Mouse (Mus musculus) T-helper 17 cell (primary cell): ENCODE measurements at regions not wholly inside any gene's neighbourhood (a gene's known extent, or its start where the extent isn't known, plus 50 kb on each side); places are given as distances from the start of the nearest gene placed in this dataset.
"Not testable (repeated sequence)": the region's sequence is repeated elsewhere in the genome, so short reads cannot be mapped to it uniquely, and the experiment has no call there.

Experiments used
- in situ Hi-C, 2 experiments: fragments of 300-600 bp; cut with MboI, MseI; formaldehyde crosslinking; loops; 1 replicate in 1 of 2; 2 replicates in 1 of 2; pipeline ENCODE4 v1.15.1; 2025; ENCODE audit warnings: high pct_unique_total_duplicates in 2 of 2

DNA sequence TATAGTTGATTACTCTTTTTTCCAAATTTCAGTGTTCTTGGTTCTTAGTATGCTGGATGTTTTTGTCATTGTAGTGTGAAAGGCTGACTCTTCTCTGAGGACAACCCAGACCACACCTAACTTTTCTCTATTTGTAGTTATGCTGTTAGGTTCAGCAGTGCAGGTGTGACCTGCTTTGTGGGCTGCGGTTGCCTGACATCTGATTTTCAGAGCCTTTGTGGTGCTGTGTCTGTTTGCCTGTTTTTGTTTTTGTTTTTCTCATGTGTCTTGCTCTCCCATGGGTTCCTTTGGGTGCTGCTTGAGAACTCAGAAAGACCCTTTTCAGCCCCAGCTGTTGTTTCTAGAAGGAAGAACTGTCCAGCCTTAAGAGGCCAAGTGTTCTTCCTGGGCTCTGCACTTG lies 52.0 kb upstream of the Trpm1 start:
- in situ Hi-C loops = loop anchor here in 1 of 2 experiments (5.0 kb wide), 2 partner anchors 36 to 39 kb away; no protein-coding TSS in a partner anchor

DNA sequence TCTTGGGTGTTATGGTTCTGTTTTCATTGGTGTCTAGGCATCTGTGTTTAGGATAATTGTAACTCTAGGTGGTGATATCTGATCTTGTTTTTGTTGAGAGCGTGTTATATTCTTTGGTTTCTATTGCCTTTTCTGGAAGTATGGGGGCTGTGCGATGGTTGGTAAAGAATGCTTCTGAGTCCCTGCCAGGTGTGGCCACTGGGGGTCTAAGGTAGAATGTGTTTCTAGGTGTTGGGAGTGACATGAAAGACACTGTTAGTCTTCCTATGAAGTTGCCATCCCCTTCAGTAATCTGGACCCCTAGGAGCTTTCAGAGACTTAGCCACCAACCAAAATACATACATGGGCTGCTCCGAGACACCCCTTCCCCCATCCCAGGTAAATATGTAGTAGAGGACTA lies 54.0 kb upstream of the Trpm1 start:
- in situ Hi-C loops = loop anchor here in 1 of 2 experiments (5.0 kb wide), 2 partner anchors 37 to 38 kb away; no protein-coding TSS in a partner anchor

DNA sequence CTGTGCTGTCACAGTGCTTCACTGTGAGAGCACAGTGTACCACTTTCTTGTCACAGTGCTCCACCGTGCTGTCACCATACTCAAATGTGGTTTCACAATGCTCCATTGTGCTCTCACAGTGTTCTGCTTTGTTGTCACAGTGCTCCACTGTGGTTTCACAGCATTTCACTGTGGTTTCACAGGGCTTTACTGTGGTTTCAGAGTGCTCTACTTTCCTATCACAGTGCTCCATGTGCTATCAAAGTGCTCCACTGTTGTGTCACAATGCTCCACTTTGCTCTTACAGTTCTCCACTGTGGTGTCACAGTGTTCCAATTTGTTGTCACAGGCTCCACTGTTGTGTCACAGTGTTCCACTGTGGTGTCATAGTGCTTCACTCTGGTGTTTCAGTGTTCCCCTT lies 63.6 kb upstream of the Trpm1 start:
- in situ Hi-C loops = no loop called here

DNA sequence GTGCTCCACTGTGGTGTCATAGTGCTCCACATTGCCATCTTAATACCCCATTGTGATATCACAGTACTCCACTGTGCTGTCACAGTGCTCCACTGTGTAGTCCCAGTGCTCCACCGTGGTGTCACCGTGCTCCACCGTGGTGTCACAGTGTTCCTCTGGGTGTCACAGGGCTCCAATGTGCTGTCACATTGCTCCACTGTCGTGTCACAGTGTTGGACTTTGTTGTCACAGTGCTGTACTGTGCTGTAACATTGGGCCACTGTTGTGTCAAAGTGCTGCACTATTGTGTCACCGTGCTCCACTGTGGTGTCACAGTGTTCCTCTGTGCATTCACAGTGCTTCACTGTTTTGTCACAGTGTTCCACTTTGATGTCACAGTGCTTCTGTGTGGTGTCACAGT lies 64.6 kb upstream of the Trpm1 start:
- in situ Hi-C loops = no loop called here

DNA sequence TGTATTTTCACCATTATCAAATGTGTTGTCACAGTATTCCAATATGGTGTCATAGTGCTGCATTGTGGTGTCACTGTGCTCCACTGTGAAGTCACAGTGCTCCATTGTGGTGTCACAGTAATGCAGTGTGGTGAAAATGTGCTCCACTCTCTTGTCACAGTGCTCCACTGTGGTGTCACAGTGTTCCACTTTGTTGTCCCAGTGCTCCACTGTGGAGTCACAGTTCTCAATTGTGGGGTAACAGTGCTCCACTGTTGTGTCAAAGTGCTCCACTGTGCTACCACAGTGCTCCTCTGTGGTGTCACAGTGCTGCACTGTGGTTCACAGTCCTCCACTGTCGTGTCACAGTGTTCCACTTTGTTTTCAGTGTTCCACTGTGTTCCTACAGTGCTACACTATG lies 69.7 kb upstream of the Trpm1 start:
- in situ Hi-C loops = not testable (repeated sequence)

DNA sequence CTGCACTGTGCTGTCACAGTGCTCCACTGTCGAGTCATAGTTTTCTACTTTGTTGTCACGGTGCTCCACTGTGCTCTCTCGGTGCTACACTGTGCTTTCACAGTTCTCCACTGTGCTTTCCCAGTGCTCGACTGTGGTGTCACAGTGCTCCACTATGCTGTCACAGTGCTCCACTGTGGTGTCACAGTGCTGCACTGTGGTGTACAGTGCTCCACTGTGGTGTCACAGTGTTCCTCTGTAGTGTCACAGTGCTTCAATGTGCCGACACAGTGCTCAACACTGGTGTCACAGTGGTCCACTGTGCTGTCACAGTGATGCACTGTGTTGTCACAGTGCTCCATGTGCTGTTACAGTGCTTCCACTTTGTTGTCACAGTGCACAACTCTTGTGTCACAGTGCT lies 71.0 kb upstream of the Trpm1 start:
- in situ Hi-C loops = no loop called here

DNA sequence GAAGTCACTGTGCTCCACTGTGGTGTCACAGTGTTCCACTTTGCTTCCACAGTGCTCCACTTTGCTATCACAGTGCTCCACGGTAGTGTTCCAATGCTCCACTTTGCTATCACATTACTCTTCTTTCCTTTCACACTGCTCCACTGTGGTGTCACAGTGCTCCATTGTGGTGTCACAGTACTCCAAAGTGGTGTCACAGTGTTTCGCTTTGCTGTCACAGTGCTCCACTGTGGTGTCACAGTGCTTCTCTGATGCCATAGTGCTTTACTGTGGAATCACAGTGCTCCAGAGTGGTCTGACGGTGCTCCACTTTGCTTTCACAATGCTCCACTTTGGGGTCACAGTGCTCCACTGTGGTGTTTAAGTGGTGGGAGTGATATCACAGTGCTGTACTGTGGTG lies 71.4 kb upstream of the Trpm1 start:
- in situ Hi-C loops = no loop called here

DNA sequence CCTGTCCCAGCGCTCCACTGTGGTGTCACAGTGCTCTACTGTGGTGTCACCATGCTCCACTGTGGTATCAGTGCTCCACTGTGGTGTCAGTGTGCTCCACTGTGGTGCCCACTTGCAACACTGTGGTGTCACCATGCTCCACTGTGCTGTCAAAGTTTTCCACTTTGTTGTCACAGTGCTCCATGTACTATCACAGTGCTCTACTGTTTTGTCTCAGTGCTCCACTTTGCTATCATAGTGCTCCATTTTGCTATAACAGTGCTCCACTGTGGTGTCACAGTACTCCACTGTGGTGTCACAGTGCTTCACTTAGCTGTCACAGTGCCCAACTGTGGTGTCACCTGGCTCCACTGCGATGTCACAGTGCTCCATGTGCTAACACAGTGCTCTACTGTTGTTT lies 72.0 kb upstream of the Trpm1 start:
- in situ Hi-C loops = no loop called here

DNA sequence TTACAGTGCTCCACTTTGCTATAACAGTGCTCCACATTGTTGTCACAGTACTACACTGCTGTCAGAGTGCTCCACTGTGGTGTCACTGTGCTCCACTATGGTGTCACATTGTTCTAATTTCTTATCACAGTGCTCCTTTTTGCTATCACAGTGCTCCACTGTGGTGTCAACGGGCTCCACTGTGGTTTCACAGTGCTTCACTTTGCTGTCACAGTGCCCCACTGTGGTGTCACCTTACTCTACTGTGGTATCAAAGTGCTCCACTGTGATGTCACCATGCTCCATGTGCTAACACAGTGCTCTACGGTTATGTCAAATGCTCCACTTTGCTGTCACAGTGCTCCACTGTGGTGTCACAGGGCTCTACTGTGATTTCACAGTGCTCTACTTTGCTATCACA lies 72.6 kb upstream of the Trpm1 start:
- in situ Hi-C loops = no loop called here

DNA sequence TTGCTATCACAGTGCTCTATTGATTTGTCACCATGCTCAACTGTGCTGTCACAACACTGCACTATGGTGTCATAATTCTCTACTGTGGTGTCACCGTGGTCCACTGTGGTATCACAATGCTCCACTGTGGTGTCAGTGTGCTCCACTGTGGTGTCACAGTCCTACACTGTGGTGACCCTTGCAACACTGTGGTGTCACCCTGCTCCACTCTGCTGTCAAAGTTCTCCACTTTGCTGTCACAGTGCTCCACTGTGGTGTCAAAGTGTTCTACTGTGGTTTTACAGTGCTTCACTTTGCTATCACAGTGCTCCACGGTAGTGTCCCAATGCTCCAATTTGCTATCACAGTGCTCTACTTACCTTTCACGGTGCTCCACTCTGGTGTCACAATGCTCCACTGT lies 74.3 kb upstream of the Trpm1 start:
- in situ Hi-C loops = no loop called here

DNA sequence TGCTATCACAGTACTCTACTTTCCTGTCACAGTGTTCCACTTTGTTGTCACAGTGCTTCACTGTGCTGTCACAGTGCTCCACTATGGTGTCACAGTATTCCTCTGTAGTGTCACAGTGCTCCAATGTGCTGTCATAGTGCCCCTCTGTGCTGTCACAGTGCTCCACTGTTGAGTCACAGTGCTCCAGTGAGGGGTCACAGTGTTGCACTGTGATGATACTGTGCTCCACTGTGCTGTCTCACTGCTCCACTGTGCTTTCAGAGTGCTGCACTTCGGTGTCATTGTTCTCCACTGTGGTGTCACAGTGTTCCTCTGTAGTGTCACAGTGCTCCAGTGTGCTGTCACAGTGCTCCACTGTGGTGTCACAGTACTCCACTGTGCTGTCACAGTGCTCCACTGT lies 75.0 kb upstream of the Trpm1 start:
- in situ Hi-C loops = no loop called here

DNA sequence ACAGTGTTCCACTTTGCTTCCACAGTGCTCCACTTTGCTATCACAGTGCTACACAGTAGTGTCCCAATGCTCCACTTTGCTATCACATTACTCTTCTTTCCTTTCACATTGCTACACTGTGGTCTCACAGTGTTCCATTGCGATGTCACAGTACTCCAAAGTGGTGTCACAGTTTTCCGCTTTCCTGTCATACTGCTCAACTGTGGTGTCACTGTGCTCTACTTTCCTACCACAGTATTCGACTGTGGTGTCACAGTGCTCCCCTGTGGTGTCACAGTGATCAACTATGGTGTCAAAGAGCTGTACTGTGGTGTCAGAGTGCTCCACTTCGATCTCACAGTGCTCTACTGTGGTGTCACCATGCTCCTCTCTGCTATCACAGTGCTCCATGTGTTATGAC lies 76.1 kb upstream of the Trpm1 start:
- in situ Hi-C loops = no loop called here

DNA sequence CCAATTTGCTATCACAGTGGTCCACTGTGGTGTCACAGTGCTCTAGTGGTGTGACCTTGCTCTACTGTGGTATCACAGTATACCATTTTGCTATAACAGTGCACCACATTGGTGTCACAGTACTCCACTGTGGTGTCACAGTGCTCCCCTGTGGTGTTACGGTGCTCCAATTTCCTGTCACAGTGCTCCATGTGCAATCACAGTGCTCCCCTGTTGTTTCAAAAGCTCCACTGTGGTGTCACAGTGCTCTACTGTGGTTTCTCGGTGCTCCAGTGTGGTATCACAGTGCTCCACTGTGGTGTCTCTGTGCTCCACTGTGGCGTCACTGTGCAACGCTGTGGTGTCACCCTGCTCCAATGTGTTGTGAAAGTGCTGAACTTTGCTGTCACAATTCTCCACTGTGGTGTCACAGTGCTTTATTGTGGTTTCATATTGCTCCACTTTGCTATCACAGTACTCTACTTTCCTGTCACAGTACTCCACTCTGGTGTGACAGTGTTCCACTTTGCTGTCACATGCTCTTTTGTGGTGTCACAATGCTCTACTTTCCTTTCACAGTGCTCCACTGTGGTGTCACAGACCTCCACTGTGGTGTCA lies 76.8 kb upstream of the Trpm1 start:
- in situ Hi-C loops = no loop called here

DNA sequence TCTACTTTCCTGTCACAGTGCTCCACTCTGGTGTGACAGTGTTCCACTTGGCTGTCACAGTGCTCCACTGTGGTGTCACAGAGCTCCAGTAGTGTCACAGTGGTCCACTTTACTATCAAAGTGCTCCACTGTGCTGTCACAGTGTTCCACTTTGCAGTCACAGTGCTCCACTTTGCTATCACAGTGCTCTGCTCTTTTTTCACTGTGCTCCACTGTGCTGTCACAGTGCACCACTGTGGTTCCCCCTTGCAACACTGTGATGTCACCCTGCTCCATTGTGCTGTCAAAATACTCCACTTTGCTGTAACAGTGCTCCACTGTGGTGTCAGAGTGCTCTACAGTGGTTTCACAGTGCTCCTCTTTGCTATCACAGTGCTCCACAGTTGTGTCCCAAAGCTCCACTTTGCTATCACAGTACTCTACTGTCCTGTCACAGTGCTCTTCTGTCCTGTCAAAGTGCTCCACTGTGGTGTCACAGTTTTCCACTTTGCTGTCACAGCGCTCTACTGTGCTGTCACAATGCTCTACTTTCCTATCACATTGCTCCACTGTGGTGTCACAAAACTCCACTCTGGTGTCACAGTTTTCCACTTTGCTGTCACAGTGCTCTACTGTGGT lies 77.8 kb upstream of the Trpm1 start:
- in situ Hi-C loops = no loop called here

DNA sequence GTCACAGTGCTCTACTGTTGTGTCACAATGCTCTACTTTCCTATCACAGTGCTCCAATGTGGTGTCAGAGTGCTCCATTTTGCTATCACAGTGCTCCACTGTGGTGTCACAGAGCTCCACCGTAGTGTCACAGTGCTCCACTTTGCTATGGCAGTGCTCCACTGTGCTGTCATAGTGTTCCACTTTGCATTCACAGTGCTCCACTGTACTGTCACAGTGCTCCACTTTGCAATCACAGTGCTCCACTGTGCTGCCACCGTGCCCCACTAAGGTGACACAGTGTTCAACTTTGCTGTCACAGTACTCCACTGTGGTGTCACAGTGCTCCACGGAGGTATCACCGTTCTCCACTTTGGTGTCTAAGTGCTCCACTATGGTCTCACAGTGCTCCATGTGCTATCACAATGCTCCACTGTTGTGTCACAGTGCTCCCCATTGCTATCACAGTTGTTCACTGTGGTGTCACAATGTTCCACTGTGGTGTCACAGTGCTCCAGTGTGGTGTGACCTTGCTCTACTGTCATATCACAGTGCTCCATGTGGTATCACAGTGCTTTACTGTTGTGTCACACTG lies 78.9 kb upstream of the Trpm1 start:
- in situ Hi-C loops = loop anchor here in 1 of 2 experiments (25.0 kb wide), 1 partner anchor 663 kb away; no protein-coding TSS in a partner anchor

DNA sequence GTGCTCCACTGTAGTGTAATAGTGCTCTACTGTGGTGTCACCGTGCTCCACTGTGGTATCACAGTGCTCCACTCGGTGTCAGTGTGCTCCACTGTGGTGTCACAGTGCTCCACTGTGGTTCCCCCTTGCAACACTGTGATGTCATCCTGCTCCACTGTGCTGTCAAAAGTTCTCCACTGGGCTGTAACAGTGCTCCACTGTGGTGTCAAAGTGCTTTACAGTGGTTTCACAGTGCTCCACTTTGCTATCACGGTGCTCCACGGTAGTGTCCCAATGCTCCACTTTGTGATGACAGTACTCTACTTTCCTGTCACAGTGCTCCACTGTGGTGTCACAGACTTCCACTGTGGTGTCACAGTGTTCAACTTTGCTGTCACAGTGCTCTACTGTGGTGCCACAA lies 79.4 kb upstream of the Trpm1 start:
- in situ Hi-C loops = loop anchor here in 1 of 2 experiments (25.0 kb wide), 1 partner anchor 663 kb away; no protein-coding TSS in a partner anchor

DNA sequence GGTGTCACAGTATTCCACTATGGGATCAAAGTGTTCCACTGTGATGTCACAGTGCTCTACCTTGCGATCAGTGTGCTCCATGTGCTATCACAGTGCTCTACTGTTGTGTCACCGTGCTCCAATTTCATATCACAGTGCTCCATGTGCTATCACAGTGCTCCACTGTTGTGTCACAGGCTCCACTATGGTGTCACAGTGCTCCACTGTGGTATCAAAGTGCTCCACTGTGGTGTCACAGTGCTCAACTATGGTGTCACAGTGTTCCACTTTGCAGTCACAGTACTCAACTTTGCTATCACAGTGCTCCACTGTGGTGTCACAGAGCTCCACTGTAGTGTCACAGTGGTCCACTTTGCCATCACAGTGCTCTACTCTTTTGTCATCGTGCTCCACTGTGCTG lies 79.9 kb upstream of the Trpm1 start:
- in situ Hi-C loops = loop anchor here in 1 of 2 experiments (25.0 kb wide), 1 partner anchor 664 kb away; no protein-coding TSS in a partner anchor

DNA sequence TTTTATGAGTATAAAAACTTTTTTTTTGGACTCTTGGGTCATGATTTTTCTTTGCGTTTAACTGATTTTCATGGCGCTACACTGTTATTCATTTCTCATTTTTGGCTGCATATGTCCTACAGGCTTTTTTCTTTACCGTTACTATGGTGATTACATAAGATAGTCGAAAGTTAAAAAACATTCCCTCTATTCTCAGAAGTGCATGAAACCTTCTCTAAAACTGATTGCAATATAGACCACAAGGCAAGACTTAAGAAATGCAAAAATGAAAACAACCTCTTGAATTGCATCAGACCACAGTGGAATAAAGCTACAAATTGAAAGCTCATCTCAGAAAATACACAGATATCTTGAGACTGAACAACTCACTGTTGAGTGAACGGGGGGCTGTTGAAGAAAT lies 82.7 kb upstream of the Trpm1 start:
- in situ Hi-C loops = loop anchor here in 1 of 2 experiments (25.0 kb wide), 1 partner anchor 666 kb away; no protein-coding TSS in a partner anchor

DNA sequence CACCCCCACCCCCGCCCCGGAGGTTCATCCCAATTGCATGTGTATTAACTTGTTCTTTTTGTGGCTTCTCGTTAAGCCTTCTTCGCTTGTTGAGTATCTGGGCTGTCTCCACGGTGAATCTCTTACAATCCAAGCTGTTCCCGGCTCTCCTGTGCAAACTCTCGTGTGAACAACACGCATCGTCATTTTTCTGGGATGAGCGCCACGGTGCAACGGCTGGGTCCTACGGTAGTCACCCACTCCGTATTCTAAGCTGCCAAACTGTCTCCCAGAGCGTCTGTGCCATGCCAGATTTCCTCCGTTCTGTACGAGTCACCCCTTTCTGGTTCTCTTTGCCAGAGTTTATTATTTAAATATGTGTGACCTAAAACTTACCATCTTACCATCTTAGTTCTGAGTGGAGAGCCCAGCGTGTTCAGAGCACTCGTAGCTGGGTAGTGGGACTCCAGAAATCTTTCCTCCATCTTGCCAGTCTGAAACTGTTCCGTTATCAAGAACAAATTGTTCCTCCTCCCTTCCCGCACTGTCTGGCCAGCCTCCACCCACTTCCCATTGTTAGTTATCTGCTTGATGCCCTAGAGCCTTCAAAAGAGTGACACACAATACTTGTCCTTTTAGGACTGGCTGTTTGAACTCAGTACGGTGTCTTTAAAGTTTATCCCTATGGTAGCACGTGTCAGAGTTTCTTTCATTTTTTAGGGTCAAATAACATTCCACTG lies 87.9 kb upstream of the Trpm1 start:
- in situ Hi-C loops = loop anchor here in 1 of 2 experiments (25.0 kb wide), 1 partner anchor 672 kb away; no protein-coding TSS in a partner anchor

DNA sequence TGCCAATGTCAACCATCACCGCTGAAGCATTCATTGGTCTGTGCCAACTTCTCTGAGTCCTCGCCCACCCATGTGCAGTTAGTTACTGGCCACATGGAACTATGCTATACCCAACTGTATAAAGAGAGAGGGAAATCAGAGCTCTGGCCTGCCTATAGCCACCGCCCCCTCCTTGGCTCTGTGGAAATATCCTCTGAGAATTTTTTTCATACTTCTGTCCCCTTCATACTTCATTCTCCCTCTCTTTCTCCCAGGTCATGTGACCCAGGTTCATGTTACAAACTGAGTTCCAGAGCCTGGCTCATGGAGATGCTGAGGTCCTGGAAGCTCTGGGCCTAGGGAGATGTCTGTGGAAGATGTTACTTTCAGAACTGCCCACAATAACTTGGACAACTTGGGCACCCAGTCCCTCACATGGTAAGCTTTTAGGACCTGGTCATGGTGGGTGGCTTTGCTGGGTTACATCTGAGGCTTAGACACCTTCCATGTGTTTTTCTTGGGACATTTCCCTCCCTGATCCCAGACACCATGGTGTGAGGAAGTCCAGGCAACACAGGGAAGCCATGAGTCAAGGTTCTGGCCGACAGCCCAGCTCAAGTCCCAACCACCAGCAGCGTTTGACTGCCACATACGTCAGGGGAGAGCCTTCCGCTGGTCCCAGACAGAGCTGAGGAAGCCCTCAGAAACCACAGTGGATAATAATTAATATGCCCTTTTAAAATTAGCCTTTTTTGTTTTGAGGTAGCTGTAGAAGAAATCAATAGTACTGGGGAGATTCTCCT lies 89.0 kb upstream of the Trpm1 start:
- in situ Hi-C loops = loop anchor here (5.0 to 25.0 kb wide), 3 partner anchors 38 to 673 kb away; no protein-coding TSS in a partner anchor

DNA sequence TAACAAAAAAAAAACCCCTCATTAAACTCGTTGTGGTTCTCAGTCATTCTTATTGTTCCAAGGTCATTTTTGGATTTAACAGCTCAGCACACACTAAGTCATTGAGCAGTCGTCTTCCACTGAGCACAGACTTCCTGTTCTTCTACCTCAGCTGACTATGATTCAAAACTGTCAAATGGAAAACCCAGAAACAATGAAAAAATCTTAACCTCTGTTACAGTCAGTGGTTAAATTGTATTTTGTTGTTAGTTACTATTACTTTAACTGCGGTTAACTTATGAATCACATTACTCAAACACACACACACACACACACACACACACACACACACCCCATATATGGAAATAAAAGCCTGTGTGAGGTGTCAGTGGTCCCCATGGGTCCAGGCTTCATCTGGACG lies 92.5 kb upstream of the Trpm1 start:
- in situ Hi-C loops = loop anchor here (5.0 to 25.0 kb wide), 3 partner anchors 41 to 676 kb away; no protein-coding TSS in a partner anchor
